Mouse (Mus musculus): ENCODE results near the gene Scaf4. TPM values are rescaled to one million over a fixed set of nuclear protein-coding genes. Genes with fewer than 3 reads are reported as not detected.
"Not testable (repeated sequence)": the region's sequence is repeated elsewhere in the genome, so short reads cannot be mapped to it uniquely, and the experiment has no call there.

Scaf4 gene
- polyA plus RNA-seq, 1 experiment from 2014 or later, result 32.6 TPM

DNA sequence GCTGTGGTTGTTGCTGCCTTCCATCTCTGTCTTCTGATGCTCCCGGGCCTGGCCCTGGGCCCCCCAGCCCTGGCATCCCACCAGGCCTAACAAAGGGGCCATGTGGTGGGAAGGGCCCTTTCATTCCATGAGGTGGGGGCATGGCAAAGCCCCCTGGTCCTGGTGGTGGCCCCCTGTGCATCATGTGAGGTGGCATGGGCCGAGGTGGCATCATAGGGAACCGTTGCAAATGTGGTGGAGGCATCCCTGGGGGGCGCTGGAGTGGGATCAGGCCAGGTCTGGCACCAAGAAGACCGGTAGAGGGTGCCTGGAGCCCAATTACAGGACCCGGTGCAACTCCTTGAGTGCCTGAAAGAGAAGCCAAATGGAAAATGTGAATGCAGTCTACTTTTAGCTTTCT is 54.4 kb downstream of the Scaf4 start:
- Histone ChIP-seq H3K4me3 (replicated peaks) (no peak overlapping the region), H3K4me1 (no peaks in the 10 kb centered on the region), H3K9me3 (replicated peaks) (no peaks in the 10 kb centered on the region), H3K36me3 (peaks cover 60% of the 10 kb centered on the region), H3K9ac (no peak overlapping the region), H3K4me2 (no peak overlapping the region), H3K27me3 (no peaks in the 10 kb centered on the region), H3K27ac (no peak overlapping the region)
- 0 out of 2 replicates have a peak, but pooled peaks have one; percentile 25 for ATAC-seq (replicated peaks; ENCODE audit: low FRiP score)
- WGBS, result 92% methylated on average over 6 of the region's 6 CpGs

DNA sequence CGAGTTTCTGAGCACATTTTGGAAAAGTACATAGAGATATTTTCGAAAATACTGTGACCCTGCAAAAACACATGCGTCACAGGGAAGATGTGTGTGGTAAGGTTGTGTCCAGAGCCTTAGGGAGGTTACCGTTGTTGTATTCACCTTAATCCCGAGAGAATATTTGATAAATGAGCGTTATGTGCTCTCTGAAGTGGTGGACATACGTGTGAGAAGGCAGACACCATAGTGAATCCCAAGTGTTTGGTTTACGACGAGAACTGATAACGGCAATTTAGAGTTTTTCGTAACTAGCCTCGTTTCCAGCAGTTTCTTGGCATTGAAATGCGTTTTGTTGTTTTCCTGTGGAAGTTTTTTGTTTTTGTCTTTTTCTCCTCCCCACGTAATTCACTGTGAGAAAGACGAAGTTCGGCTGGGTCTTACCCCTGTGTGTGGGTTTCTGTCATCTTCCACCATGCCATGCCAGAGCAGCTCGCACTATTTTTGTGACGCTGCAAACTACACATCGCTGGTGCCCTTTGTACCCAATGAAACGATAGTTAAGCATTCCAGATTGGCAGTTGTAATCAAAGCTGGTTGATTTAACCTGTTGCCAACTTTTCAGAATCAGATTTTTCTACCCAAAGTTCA is 62.7 kb downstream of the Scaf4 start:
- Histone ChIP-seq H3K4me2 (peak overlapping the region; percentile 77), H3K27me3 (no peaks in the 10 kb centered on the region), H3K4me1 (peaks cover 21% of the 10 kb centered on the region), H3K9ac (peak overlapping the region; percentile 92), H3K27ac (peak overlapping the region; percentile 94), H3K9me3 (replicated peaks) (no peaks in the 10 kb centered on the region), H3K4me3 (replicated peaks) (peak overlapping the region; percentile 80), H3K36me3 (peaks cover 37% of the 10 kb centered on the region)
- no peak for ATAC-seq (replicated peaks; ENCODE audit: low FRiP score)
- WGBS, result 2% methylated on average over 20 of the region's 20 CpGs

DNA sequence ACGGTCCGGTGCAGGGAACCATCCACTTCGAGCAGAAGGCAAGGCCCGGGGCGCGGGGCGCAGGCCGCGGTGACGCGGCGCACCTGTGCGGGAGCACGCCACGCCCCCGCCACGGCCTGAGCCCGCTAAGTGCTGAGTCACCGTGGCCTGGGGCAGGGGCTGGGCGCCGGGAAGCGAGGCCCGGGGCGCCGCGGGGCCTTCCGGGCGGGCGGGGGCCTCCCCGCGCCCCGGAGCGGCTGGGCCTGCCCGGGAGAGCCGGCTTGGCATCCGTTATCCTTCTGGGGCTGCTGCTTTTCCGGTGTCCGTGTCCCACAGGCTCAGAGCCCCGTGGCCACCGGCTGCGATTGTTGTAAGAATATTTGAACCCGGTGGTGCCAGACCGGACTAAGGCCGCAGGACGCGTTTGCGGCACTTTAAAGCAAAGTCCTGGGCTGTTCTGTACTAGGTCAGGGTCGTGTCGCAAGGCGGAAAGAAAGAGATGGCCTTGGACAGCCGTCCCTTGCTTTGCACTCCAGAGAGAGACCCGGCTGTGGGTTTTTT is 63.3 kb downstream of the Scaf4 start:
- WGBS, result under 1% methylated on average over 51 of the region's 52 CpGs
- ATAC-seq (replicated peaks; ENCODE audit: low FRiP score), result peak; percentile 86
- Histone ChIP-seq H3K9ac (peak overlapping the region; percentile 92), H3K4me2 (peak overlapping the region; percentile 77), H3K27ac (peak overlapping the region; percentile 94), H3K4me3 (replicated peaks) (peak overlapping the region; percentile 80), H3K36me3 (peaks cover 31% of the 10 kb centered on the region), H3K4me1 (peaks cover 21% of the 10 kb centered on the region), H3K27me3 (no peaks in the 10 kb centered on the region), H3K9me3 (replicated peaks) (no peaks in the 10 kb centered on the region)

DNA sequence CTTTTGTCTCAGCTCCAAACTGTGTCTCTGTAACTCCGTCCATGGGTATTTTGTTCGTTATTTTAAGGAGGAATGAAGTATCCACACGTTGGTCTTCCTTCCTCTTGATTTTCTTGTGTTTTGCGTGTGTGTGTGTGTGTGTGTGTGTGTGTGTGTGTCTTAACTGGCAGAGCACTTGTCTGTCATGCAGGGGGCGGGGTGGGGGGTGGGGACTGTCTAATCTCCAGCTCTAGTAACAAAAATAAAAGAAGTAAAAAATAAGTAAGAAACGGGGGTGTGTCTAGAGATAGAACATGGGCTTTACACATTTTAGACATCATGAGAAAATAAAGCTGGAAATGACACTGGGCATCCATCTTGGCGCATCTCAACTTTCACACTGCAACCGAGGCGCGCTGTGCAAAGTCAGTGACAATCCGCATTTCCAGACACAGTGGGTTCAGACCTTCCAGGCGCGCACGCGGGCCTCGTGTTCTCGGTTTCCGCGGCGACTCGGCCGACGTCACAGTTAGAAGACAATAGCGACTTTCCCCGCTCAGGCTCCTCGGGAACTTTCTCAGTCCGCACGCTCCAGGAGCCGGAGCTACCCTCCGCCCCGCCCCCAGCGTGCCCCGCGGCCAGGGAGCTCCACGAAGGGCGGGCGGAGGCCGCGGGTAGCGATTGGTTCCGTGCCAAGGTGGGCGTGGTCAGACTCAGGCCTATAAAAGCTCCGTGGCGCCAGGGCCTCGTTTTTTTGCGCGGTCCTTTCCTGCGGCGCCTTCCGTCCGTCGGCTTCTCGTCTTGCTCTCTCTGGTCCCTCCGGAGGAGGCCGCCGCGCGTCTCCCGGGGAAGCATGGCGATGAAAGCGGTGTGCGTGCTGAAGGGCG is 64.0 kb downstream of the Scaf4 start, which contains the start of gene Sod1:
TSS of gene Sod1 (plus strand) at position 729 of the 866 bp plus-strand sequence.
- ATAC-seq (replicated peaks; ENCODE audit: low FRiP score), result peak; percentile 97
- Histone ChIP-seq H3K4me3 (replicated peaks) (peak within 1 kb of the TSS; percentile 80), H3K4me1 (peaks cover 21% of the 10 kb centered on the region), H3K9me3 (replicated peaks) (no peaks in the 10 kb centered on the region), H3K27ac (peak within 1 kb of the TSS; percentile 94), H3K9ac (peak within 1 kb of the TSS; percentile 92), H3K27me3 (no peaks in the 10 kb centered on the region), H3K4me2 (peak within 1 kb of the TSS; percentile 77), H3K36me3 (peaks cover 24% of the 10 kb centered on the region)
- WGBS, result 1% methylated on average over 63 of the region's 63 CpGs

DNA sequence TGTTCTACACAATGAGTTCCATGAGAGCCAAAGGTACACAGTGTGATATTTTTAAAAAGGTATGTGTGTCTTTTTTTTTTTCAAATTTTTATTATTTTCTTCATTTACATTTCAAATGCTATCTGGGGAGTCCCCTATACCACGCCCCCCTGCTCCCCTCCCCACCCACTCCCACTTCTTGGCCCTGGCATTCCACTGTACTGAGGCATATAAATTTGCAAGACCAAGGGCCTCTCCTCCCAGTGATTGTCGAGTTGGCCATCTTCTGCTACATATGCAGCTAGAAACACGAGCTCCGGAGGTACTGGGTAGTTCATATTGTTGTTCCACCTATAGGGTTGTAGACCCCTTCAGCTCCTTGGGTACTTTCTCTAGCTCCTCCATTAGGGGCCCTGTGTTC is 64.9 kb downstream of the Scaf4 start:
- H3K9ac ChIP-seq; H3K4me3 ChIP-seq (replicated peaks); H3K27me3 ChIP-seq; H3K9me3 ChIP-seq (replicated peaks); ATAC-seq (replicated peaks; ENCODE audit: low FRiP score); H3K27ac ChIP-seq: not testable (repeated sequence)
- peak overlapping the region; percentile 77; the same call in 1 of the 2 replicates for H3K4me2 ChIP-seq
- H3K4me1 ChIP-seq, result peaks cover 21% of the 10 kb centered on the region
- H3K36me3 ChIP-seq, result peaks cover 15% of the 10 kb centered on the region
- 62% methylated on average over 4 of the region's 4 CpGs for WGBS

DNA sequence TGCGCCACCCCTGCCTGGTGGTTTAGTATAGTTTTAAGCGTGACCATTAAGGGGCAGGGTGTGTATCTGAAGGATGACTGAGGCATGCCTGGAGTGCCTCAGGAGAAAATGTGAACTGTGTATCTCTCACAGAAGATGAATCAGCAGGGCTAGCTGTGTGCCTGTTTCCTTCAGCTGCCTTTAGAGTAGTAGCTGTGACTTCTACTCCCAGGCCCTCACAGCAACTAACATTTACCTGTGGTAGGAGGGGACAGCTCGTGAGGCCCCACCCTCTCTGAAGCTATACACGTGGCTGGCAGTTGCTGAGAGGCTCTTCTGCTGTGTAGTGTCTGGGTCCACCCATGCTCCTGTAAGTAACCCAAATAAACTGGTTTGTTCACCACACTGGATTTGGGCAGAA is 66.4 kb downstream of the Scaf4 start:
- no peak for ATAC-seq (replicated peaks; ENCODE audit: low FRiP score)
- H3K9me3 ChIP-seq (replicated peaks), result no peaks in the 10 kb centered on the region
- no peak overlapping the region for H3K9ac ChIP-seq
- WGBS, result 73% methylated on average over 4 of the region's 4 CpGs
- H3K4me2 ChIP-seq, result no peak overlapping the region
- peaks cover 12% of the 10 kb centered on the region for H3K4me1 ChIP-seq
- H3K27me3 ChIP-seq, result no peaks in the 10 kb centered on the region
- H3K36me3 ChIP-seq, result peaks cover under 1% of the 10 kb centered on the region; the same call in 1 of the 2 replicates
- H3K27ac ChIP-seq, result no peak overlapping the region
- no peak overlapping the region for H3K4me3 ChIP-seq (replicated peaks)

DNA sequence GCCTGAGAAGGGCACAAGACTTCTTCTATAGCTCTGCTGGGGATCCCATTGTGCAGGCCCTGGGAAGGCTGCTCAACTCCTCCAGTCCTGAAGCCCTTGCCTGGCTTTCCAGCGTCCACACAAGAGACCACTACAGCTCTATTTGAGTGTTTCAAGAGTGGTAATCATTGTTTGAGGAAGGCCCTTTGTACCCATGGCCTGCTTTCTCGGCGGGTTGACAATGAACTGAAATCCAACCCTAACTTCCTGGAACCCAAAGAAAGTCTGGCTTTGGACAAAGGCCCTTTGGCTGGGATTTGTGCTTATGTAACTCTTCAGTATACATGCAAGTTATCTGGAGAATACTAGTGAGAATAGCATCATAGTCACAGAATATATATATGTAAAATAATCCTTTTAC is 66.9 kb downstream of the Scaf4 start:
- Histone ChIP-seq H3K9me3 (replicated peaks) (no peaks in the 10 kb centered on the region), H3K36me3 (no peaks in the 10 kb centered on the region), H3K4me3 (replicated peaks) (no peak overlapping the region), H3K4me1 (peaks cover 7% of the 10 kb centered on the region), H3K27ac (no peak overlapping the region), H3K9ac (no peak overlapping the region), H3K27me3 (no peaks in the 10 kb centered on the region), H3K4me2 (no peak overlapping the region)
- ATAC-seq (replicated peaks; ENCODE audit: low FRiP score), result no peak
- 71% methylated on average over 3 of the region's 3 CpGs for WGBS

DNA sequence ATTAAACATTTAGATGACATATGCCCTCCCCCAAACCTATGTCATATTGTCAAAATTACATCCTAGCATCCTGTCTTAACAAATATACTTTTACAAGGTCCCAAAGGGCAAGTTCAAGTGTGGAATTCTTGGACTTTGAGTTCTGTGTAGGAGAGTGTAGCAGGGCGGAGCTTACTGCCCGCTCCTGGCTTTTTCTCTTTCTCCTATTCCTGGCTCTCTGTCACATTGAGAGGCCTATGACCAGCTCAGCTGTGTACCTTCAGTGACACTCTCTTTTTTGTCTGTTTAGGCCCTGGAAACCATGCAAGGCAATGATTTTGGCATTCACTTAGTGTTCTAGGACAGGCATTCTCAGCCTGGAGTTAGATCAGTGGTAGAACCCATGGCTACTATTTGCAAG is 67.9 kb downstream of the Scaf4 start:
- Histone ChIP-seq H3K27me3 (no peaks in the 10 kb centered on the region), H3K9me3 (replicated peaks) (no peaks in the 10 kb centered on the region), H3K4me1 (no peaks in the 10 kb centered on the region), H3K4me3 (replicated peaks) (no peak overlapping the region), H3K9ac (no peak overlapping the region), H3K36me3 (no peaks in the 10 kb centered on the region), H3K27ac (no peak overlapping the region), H3K4me2 (no peak overlapping the region)
- no peak for ATAC-seq (replicated peaks; ENCODE audit: low FRiP score)
- WGBS, result 87% methylated on average over 2 of the region's 2 CpGs

DNA sequence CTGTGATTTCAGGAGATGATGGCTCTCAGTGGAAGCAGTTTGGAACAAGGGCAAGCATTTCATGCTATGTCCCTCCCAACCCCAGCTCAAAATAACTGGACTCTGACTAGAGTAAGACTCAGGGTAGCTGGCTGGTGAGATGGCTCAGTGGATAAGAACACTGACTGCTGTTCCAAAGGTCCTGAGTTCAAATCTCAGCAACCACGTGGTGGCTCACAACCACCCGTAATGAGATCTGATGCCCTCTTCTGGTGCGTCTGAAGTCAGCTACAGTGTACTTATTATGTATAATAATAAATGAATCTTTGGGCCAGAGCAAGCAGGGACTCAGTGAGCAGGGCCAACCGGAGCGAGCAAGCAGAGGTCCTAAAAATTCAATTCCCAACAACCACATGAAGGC is 68.4 kb downstream of the Scaf4 start:
- not testable (repeated sequence) for ATAC-seq (replicated peaks; ENCODE audit: low FRiP score); H3K9ac ChIP-seq; H3K27me3 ChIP-seq; H3K9me3 ChIP-seq (replicated peaks); H3K36me3 ChIP-seq; H3K27ac ChIP-seq; H3K4me1 ChIP-seq; H3K4me2 ChIP-seq; H3K4me3 ChIP-seq (replicated peaks)
- 89% methylated on average over 5 of the region's 5 CpGs for WGBS

DNA sequence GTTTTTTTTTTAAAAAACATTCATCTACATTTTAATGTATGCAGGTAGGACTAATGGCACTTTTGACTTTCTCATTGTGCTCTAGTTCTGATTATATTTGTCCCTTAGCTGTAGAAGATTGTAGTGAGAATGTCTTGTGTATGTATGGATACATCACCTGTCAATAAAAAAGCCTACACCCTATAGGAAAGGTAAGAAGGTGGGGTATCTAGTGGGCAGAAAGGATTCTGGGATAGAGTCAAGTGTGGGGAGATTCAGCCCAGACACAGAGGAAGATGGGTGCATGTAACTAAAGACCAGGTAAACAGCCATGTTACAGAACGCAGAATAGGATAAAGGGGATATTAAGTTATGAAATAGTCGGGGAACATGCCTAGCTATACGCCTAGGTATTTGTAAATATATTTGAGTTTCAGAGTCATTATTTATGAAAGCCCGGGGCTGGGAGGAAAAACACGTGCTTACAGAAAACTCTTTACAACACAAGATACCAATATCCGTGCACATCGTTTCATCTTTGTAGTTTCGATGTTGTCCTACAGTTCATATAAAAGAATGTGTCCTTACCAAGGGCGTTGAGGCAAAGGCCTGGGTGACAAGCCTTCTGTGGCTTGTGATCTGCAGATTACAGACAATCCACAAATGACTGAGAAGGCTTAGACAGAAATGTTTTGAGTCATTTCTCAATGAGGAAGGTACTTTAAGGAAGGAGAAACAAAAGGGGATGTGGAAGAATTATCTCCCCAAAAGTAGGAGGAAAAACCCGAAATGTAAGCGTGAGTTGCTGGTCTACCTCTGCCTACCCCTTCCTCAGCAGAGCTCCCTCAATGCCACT is 69.4 kb downstream of the Scaf4 start:
- H3K27ac ChIP-seq, result no peak overlapping the region
- no peaks in the 10 kb centered on the region for H3K36me3 ChIP-seq
- no peak overlapping the region for H3K4me3 ChIP-seq (replicated peaks)
- no peaks in the 10 kb centered on the region for H3K4me1 ChIP-seq
- no peak overlapping the region for H3K9ac ChIP-seq
- WGBS, result 93% methylated on average over 11 of the region's 11 CpGs
- no peaks in the 10 kb centered on the region for H3K9me3 ChIP-seq (replicated peaks)
- no peaks in the 10 kb centered on the region for H3K27me3 ChIP-seq
- ATAC-seq (replicated peaks; ENCODE audit: low FRiP score), result no peak
- H3K4me2 ChIP-seq, result no peak overlapping the region

DNA sequence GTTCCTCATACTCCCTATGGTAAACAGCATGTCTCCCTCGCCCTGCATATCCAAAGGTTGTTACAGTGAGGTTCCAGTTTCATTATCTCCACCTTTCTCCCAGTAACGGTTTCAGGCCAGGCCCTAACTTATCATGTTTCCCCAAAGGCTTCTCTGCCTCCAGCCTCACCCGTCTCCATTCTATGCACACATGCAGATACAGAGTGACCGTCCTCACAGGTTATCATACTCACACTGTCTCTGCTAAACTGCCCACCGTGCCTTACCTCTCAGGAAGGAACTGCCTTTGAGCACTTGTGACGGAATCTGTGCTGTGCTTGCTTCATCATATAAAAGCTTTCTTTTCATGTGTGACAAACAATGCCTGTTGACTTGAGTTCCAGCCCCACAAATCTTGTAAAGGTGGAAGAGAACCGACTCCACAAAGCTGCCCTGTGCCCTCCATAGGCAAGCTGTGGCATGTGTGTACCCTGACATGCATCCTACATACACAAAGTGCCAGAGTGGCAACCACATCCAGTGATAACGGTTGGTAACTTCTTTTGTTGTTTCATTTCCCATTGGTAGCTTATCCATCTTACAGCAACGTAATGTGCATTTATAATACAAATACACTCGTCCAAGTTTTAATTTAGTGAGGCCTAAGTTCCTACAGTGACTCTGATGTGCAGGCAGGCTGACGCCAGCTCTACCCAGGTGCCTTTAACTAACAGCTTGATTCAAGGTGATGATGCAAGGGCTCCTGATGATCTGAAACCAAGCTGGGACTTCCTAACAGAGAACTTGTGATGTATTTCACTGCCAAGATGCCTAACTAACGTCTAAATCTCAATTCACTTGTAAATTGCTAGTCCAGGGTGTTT is 70.6 kb downstream of the Scaf4 start:
- Histone ChIP-seq H3K4me3 (replicated peaks) (no peak overlapping the region), H3K9me3 (replicated peaks) (no peaks in the 10 kb centered on the region), H3K27me3 (no peaks in the 10 kb centered on the region), H3K4me1 (no peaks in the 10 kb centered on the region), H3K9ac (no peak overlapping the region), H3K4me2 (no peak overlapping the region), H3K27ac (no peak overlapping the region), H3K36me3 (no peaks in the 10 kb centered on the region)
- WGBS, result 76% methylated on average over 12 of the region's 12 CpGs
- ATAC-seq (replicated peaks; ENCODE audit: low FRiP score), result no peak

All from kidney, embryonic 15.5 days (tissue).